Mouse (Mus musculus) C2C12 (cell line): ENCODE results near the gene Slc30a7. TPM values are rescaled to one million over a fixed set of nuclear protein-coding genes. Genes with fewer than 3 reads are reported as not detected.
A peak's percentile ranks its signal among the peaks of the same experiment; 100 is the strongest.

Experiments
- H3K27me3 ChIP-seq: one replicate; pipeline ENCODE4 v1.6.1; 2011; ENCODE audit not compliant: control insufficient read depth, insufficient read depth, insufficient read length
- H3K36me3 ChIP-seq: one replicate; pipeline ENCODE4 v1.6.1; 2011; ENCODE audit not compliant: control insufficient read depth, insufficient read depth
- H3K4me3 ChIP-seq: one replicate; pipeline ENCODE4 v1.5.1; 2011; ENCODE audit warnings: mild to moderate bottlenecking, control low read depth; ENCODE audit not compliant: poor library complexity, insufficient read depth, severe bottlenecking
- H3K79me2 ChIP-seq: one replicate; pipeline ENCODE4 v1.6.1; 2011; ENCODE audit not compliant: control insufficient read depth, insufficient read depth
- H3K79me3 ChIP-seq: one replicate; pipeline ENCODE4 v1.6.1; 2011; ENCODE audit warnings: low read depth, control low read depth
- H3ac ChIP-seq: one replicate; pipeline ENCODE3; 2011; ENCODE audit warnings: low read depth; ENCODE audit not compliant: control insufficient read depth, insufficient read length
- CEBPB ChIP-seq: IDR thresholded peaks from one replicate; pipeline ENCODE4 v1.6.1; 2011; ENCODE audit warnings: low read depth, mild to moderate bottlenecking, control low read depth, moderate library complexity
- CTCF ChIP-seq: IDR thresholded peaks from one replicate; pipeline ENCODE4 v1.5.1; 2011; ENCODE audit not compliant: control insufficient read depth, insufficient read depth, insufficient read length
- FOSL1 ChIP-seq: IDR thresholded peaks from one replicate; pipeline ENCODE4 v1.8.0; 2011; ENCODE audit warnings: mild to moderate bottlenecking, low read length; ENCODE audit not compliant: poor library complexity, insufficient read depth, severe bottlenecking
- MAX ChIP-seq: IDR thresholded peaks from one replicate; pipeline ENCODE4 v1.6.1; 2011; ENCODE audit warnings: mild to moderate bottlenecking, control low read depth
- MYOD1 ChIP-seq: IDR thresholded peaks from one replicate; pipeline ENCODE4 v1.6.1; 2011; ENCODE audit warnings: low read depth; ENCODE audit not compliant: control insufficient read depth, insufficient read length
- MYOG ChIP-seq: IDR thresholded peaks from one replicate; pipeline ENCODE4 v1.6.1; 2011; ENCODE audit not compliant: control insufficient read depth, insufficient read length; ENCODE audit errors: extremely low read depth
- USF1 ChIP-seq: IDR thresholded peaks from one replicate; pipeline ENCODE4 v1.6.1; 2011; ENCODE audit warnings: low read depth, mild to moderate bottlenecking, control low read depth, moderate library complexity
- long read RNA-seq, 2 experiments: library from polyadenylated mRNA; unstranded; transcript quantifications; one replicate each; pipeline ENCODE4 v2.0.0; 2019 to 2020
- polyA plus RNA-seq: library from polyadenylated mRNA; unstranded; fragments of >200 nt; fragmentation: generic; extraction: Trizol; gene quantifications from one replicate; pipeline ENCODE4 v1.2.1, GENCODE M21; 2012; ENCODE audit warnings: missing spikeins

The Slc30a7 gene
- polyA plus RNA-seq: 7.9 TPM
- long read RNA-seq, experiment 1, full-length matches to known transcripts: 21 of 24 reads
- long read RNA-seq, experiment 1, partial matches to known transcripts: 3 of 24 reads
- long read RNA-seq, experiment 1, other reads (novel, unspliced or antisense): 0 of 24 reads
- long read RNA-seq, experiment 2, full-length matches to known transcripts: 109 of 128 reads
- long read RNA-seq, experiment 2, partial matches to known transcripts: 0 of 128 reads
- long read RNA-seq, experiment 2, other reads (novel, unspliced or antisense): 19 of 128 reads

DNA sequence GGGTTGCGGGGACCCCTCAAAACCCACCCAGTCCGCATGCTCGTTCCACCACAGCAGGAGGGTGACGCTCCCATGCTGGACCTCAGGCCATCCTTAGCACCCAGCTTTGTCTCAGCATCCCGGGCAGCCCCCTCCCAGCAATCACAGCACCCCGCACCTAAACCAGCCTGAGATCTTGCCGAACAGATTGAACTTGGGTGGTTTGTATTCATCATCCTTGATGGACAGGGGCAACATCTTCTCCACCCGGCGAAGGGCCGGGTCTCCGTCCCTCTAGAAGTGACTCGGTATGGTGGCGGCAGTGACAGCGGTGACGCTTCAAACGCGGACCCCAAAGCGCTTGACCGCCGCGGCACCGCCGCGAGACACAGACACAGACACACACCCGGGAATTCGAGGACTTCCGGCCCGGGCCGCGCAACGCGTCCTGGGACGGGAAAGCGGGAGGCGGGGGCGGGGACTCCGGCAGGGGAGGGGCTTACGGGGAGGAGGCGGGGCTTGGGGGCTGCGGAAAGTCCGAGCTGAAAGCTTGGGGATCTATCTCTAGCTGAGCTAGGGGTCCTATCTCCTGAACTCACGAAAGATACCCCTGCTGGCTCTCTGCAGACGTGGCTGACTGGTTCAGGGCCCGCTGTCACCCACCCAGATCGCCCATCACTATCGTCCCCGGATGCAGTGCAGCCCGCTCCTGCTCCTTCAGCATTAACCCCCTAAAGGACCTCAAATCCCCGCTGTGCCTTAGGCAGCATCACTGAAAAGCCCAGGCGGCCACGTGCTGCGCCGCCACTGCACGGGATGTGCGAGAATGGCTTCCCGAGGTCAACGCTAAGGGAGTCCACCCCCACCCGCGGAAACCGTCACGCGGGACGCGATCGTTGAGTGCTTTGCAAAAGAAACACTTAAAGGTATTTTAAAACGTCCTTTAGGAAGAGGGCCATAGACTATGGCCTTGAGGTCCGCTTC lies at the start of gene Slc30a7, which contains the start of gene Extl2:
Gene Slc30a7, minus strand, starts transcription at position 429 of the 963 bp plus-strand sequence.
Gene Extl2, plus strand, starts transcription at position 485 of the 963 bp plus-strand sequence.
- peaks cover 26% of the 10 kb centered on the region for H3K36me3 ChIP-seq
- TF ChIP-seq MAX (peak; percentile 90), FOSL1 (no peak), CTCF (no peak), USF1 (peak; percentile 63), MYOG (no peak), CEBPB (no peak), MYOD1 (no peak)

DNA sequence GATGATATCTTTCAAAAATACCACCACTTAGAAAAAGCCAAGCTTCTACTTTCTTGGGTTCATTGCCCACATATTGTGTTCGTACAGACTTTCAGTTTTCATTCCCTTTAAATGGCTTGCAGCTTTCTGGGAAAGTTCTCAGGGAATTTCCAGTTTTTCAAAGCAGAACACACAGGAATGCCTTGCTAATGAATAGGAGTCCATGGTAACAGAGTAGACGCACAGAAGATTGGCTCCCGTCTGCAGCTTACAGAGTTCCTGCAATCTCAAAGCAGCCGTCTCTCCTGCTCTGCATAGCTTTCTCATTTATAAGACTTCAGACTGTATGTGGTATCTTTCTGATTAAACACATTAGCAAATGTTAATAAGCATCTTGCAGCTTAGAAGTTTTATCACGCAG lies 39.8 kb upstream of the Slc30a7 start:
- Histone ChIP-seq H3K79me3 (no peaks in the 10 kb centered on the region), H3K27me3 (no peaks in the 10 kb centered on the region), H3K4me3 (no peak overlapping the region), H3K79me2 (no peaks in the 10 kb centered on the region), H3ac (no peak overlapping the region), H3K36me3 (no peaks in the 10 kb centered on the region)
- no peak for TF ChIP-seq CTCF
- no peak for TF ChIP-seq USF1
- no peak for TF ChIP-seq MYOG
- no peak for TF ChIP-seq MYOD1
- no peak for TF ChIP-seq CEBPB
- no peak for TF ChIP-seq MAX
- TF ChIP-seq FOSL1: no peak

More for the DNA sequence above, at the start of gene Slc30a7, which contains the start of gene Extl2:
- H3ac ChIP-seq: peak within 1 kb of the TSS; percentile 95
- no peaks in the 10 kb centered on the region for H3K27me3 ChIP-seq
- peaks cover 38% of the 10 kb centered on the region for H3K79me2 ChIP-seq
- peaks cover 31% of the 10 kb centered on the region for H3K79me3 ChIP-seq
- H3K4me3 ChIP-seq: peak within 1 kb of the TSS; percentile 75

DNA sequence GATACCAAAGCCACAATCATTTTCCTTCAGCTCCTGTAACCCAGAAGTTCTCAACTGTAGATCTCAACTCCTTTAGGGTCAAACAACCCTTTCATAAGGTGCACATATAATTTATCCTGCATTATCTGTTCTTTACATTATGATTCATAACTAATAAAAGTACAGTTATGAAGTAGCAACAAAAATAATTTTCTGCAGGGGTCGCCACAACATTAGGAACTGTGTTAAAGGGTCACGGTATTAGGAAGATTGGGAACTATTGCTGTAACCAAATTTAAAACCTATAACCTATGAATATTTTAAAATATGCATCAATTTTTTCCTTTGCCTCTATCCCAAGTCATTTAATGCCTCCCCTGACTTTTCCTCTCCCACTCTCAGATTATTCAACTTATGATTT lies 38.8 kb upstream of the Slc30a7 start:
- Histone ChIP-seq H3K79me3 (no peaks in the 10 kb centered on the region), H3K4me3 (no peak overlapping the region), H3K27me3 (no peaks in the 10 kb centered on the region), H3K36me3 (no peaks in the 10 kb centered on the region), H3ac (no peak overlapping the region), H3K79me2 (no peaks in the 10 kb centered on the region)
- TF ChIP-seq MYOG: no peak
- no peak for TF ChIP-seq USF1

DNA sequence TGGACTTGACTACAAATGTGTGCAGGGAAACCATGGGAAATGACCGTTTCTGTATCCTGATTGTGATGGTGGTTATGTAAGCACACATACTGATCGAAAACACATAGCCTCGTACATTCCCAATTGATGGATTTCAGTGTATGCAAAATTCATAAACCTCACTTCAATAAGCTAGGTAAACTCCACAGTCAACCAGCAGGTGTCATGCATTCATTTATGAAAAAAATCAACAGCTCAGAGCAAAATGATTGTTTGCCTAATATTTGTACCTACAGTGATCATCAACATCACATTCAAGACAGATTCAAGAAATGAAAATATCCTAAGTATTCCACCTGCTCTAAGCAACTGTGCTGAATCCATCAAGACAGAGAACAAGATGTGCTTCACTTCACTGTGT lies 33.6 kb upstream of the Slc30a7 start:
- H3K27me3 ChIP-seq: no peaks in the 10 kb centered on the region
- no peak overlapping the region for H3K4me3 ChIP-seq
- no peaks in the 10 kb centered on the region for H3K79me3 ChIP-seq
- H3ac ChIP-seq: no peak overlapping the region
- no peaks in the 10 kb centered on the region for H3K36me3 ChIP-seq
- TF ChIP-seq CEBPB (no peak), MYOD1 (no peak), FOSL1 (no peak), CTCF (no peak), USF1 (no peak), MYOG (no peak), MAX (no peak)
- H3K79me2 ChIP-seq: no peaks in the 10 kb centered on the region

DNA sequence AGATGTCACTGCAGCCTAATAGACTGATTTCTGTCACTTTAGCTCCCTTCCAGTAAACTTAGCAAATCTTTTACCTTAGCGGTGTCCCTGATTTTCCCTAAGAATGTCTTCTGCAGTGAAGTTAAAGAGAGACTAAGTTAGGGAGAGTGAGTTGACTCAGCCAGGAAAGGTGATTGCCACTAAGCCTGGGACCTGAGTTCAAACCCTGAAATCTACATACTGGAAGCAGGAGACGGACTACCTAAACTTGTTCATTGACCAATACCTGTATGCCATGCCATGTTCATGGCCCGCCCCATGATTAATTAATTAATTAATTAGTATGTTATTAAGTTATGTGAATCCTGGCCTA lies 26.6 kb upstream of the Slc30a7 start:
- no peaks in the 10 kb centered on the region for H3K27me3 ChIP-seq
- no peaks in the 10 kb centered on the region for H3K79me2 ChIP-seq
- H3K36me3 ChIP-seq: no peaks in the 10 kb centered on the region
- H3K4me3 ChIP-seq: no peak overlapping the region
- no peak overlapping the region for H3ac ChIP-seq
- no peaks in the 10 kb centered on the region for H3K79me3 ChIP-seq
- TF ChIP-seq MYOD1 (no peak), MAX (no peak), CTCF (no peak), CEBPB (no peak), USF1 (no peak), MYOG (no peak)
